Mouse (Mus musculus): Measurements from ENCODE around the gene Vmn1r119.
"Not testable (repeated sequence)": the region's sequence is repeated elsewhere in the genome, so short reads cannot be mapped to it uniquely, and the experiment has no call there.

Gene Vmn1r119

DNA sequence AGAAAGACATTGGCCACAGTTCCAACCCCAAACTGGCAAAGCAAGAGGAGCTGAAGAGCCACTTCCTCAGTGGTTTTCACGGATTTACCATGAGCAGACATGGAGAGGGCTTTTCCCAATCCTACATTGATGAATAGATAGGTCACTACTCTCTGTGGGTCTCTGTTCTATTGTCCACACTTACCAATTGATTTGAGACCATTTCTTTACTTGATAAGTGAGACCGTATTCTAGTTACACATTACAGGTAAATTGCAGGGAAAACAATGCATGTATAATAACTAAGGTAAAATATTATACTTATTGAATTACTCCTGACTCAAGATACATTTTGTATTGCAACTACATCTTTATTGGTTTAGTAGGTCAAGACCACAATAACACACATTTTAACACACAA, at the start of gene Vmn1r119:
Gene Vmn1r119, minus strand, starts transcription at position 101 of the 400 bp plus-strand sequence.
- DNase-seq (ENCODE audit: low read depth, low spot score) = not testable (repeated sequence)

DNA sequence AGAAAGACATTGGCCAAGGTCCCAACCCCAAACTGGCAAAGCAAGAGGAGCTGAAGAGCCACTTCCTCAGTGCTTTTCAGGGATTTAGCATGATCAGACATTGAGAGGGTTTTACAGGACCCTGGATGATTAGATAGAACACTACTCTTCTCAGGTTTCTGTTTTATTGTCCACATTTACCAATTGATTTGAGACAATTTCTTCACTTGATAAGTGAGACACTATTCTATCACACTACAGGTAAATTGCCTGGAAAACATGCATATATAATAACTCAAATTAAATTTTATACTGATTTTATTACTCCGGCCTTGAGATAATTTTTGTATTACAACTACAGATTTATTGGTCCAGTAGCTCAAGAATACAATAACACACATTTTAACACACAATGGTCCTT, 41.4 kb upstream of the Vmn1r119 start, which contains the start of gene Vmn1r120:
Gene Vmn1r120, minus strand, starts transcription at position 101 of the 400 bp plus-strand sequence.
- not testable (repeated sequence) for DNase-seq (ENCODE audit: low read depth, low spot score)

Data from ES-CJ7 (cell line).